Mouse (Mus musculus): ENCODE data around the gene Lgr5.

Gene Lgr5

GRCm38 (mm10) chr10:115505155-115505554, 82.4 kb downstream of the Lgr5 start:
- DNase-seq (ENCODE audit: low spot score in 2 of 2), result no peak

DNA sequence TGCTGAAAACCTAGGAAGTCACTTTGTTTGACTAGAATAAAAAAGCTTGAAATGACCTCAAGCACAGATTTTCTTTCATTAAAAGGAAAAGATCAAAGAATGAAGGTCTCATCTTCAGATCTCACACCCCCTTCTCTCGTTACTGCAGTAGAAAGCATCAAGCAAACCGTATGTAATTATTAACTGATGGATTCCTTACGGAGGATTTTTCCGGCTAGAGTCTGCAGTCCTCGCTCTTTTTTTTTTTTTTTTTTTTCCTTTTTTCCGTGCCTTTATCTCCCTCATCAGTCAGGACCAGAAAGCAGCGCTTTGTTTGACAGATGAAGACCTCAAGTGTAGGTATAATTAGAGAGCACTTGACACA, 93.8 kb downstream of the Lgr5 start:
- DNase-seq (ENCODE audit: low spot score in 2 of 2), result no peak

- DNase-seq (ENCODE audit: low spot score in 2 of 2), result no peak
Measured at GRCm38 (mm10) chr10:115492956-115493777, 94.4 kb downstream of the Lgr5 start.

GRCm38 (mm10) chr10:115491803-115492510, 95.6 kb downstream of the Lgr5 start:
- DNase-seq (ENCODE audit: low spot score in 2 of 2), result no peak

GRCm38 (mm10) chr10:115485602-115486001, 102.0 kb downstream of the Lgr5 start:
- no peak for DNase-seq (ENCODE audit: low spot score in 2 of 2)

DNA sequence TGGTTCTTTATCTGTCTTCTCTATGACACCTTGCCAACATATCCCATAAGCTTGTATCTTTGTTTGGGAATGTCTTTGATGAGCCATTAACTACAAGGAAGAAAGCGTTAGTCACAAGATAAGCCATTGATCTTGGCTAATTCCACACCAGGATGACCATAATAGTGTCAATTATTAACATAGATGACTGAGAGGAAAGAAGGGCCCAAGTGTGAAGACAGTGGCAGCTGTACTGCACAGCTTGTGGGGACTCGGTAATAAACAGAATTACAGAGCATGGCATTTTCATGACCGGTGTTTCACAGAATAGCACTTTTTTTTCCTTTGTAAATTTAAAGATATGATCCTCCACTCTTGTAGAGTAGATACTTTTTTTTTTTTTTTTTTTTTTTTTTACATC, 102.9 kb downstream of the Lgr5 start:
- DNase-seq (ENCODE audit: low spot score in 2 of 2), result no peak

DNA sequence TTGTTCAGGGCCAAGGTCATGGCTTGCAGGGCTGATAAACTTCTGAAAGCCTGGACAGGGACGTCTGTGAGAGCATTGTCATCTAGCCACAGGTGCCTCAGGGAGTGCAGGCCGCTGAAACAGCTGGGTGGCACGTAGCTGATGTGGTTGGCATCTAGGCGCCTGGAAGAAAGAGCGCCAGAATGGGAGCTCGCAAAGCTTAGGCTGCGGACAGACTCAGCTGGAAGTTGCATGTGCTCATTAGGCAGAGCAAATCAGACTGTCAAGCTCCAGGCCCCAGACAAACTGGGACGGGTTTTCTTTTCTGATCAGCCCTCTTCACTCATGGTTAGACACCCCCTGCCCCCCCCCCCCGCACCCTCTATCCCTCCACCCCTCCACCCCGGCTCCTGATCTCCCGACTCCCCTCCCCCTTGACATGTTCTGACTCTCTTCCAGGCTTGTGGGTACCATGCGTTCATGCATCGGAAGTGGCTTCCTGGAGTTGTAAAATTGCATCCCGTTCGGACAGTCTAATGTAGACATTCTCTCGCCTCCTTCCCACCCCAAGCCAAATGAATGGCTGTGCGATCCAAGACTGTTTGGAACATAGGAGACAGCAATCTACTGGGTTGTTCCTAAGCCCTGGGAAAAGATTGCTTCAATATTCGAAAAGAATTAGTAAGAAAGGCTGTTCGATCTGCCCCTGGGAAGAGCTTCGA, 109.0 kb downstream of the Lgr5 start:
- DNase-seq (ENCODE audit: low spot score in 2 of 2), result no peak

- DNase-seq (ENCODE audit: low spot score in 2 of 2), result no peak
Measured at GRCm38 (mm10) chr10:115476506-115476905, 111.1 kb downstream of the Lgr5 start.

DNA sequence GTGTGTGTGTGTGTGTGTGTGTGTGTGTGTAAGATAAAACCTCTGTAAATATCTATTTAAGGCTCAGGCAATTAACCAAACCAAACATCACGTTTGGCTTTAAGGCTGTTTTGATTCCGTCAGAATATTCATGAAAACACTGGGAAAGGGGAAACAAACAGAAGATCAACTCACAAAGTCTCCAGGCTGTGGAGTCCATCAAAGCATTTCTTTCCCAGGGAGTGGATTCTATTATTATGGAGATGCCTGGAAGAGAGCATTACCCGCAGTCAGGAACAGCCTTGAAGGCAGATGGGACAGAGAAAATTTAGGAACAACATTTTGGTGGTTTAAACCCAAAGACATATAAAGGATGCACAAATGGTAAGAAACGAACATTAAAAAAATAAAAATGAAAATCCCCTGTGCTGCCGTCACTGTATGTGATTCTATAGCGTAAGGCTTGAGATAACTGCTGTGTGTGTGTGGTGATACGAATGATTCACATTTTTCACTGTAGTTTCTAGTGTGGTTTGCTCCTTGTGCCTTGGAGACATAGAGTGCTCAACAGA, 112.5 kb downstream of the Lgr5 start:
- no peak for DNase-seq (ENCODE audit: low spot score in 2 of 2)

GRCm38 (mm10) chr10:115473213-115473961, 114.2 kb downstream of the Lgr5 start:
- DNase-seq (ENCODE audit: low spot score in 2 of 2), result no peak

GRCm38 (mm10) chr10:115470621-115471334, 116.8 kb downstream of the Lgr5 start:
- no peak for DNase-seq (ENCODE audit: low spot score in 2 of 2)

DNA sequence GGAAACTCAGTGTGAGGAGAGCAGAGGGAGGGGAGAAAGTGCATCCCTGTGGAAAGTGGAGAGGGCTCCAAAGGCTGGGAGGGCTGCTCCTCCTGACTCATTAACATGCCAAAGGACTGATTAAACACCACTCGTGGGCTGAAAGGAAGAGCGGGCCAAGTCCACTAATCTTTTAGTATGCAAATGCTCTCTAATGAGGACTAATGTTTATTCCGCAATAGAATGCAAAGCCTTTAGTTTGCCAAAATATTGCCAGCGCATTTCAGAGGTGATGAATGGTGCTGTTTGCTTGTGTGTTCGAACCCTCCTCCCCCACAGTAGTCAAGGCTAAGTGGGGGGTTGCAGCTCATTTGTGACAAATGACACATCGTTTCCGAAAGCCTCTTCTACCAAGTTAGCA, 118.5 kb downstream of the Lgr5 start:
- no peak for DNase-seq (ENCODE audit: low spot score in 2 of 2)

DNA sequence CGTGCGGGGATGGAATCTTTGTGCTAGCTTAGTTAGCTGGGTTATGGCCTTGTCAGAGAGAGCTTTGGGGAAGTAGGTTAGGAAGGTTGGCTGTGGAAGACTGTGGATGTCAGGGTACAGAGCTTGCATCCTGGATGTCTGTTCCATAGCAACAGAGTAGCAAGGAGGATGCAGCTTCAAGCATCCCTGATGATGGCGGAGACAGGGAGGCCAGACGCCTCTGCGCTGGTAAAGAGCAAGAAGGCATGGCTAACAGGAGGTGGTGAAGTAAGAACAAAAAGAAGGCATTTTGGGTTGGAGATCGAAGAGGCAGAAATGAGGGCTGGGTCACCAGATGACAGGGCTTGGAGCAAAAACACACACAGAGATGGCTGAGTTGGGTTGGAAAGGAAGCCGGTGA, 118.9 kb downstream of the Lgr5 start:
- DNase-seq (ENCODE audit: low spot score in 2 of 2), result no peak

GRCm38 (mm10) chr10:115467985-115468384, 119.6 kb downstream of the Lgr5 start:
- DNase-seq (ENCODE audit: low spot score in 2 of 2), result no peak

DNA sequence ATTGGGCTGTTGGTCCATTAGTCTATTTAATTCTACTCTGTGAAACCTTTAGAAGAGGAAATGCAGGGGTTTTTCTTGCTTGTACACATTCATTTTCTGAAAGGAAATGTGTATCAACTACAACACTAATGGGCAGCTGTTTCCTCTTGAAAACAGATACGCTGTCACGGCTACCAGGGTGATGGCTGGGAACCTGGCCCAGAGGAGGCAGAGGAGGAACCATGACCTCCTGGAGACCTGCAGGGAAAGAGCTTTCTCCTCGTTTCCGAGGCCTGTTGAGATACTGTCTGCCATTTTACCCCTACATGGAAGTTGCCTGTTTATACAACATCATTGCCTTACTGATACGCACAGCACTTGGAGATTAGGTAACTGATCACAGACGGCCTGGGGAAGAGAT, 121.8 kb downstream of the Lgr5 start:
- DNase-seq (ENCODE audit: low spot score in 2 of 2), result no peak

GRCm38 (mm10) chr10:115465072-115465471, 122.5 kb downstream of the Lgr5 start:
- no peak for DNase-seq (ENCODE audit: low spot score in 2 of 2)

DNA sequence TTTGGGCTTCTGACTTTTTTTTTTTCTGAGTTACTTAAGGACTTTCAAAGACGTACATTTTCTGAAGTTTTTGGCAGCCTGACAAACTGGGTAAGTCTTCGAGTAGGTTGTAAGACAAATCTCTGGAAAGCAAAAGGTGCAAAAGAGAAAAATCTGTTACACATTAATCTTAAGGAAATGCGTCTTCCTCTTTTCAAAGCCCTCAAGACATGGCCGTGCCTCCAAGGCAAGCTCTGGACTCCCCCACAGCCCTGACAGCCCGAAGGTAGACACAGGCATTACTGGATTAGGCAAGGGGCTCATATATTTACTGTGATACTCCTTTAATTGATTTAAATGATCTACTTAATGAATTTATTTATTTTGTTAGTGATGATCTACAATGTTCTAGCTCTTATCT, 124.9 kb downstream of the Lgr5 start:
- no peak for DNase-seq (ENCODE audit: low spot score in 2 of 2)

- DNase-seq (ENCODE audit: low spot score in 2 of 2), result no peak
Measured at GRCm38 (mm10) chr10:115457368-115458021, 130.1 kb downstream of the Lgr5 start.

DNA sequence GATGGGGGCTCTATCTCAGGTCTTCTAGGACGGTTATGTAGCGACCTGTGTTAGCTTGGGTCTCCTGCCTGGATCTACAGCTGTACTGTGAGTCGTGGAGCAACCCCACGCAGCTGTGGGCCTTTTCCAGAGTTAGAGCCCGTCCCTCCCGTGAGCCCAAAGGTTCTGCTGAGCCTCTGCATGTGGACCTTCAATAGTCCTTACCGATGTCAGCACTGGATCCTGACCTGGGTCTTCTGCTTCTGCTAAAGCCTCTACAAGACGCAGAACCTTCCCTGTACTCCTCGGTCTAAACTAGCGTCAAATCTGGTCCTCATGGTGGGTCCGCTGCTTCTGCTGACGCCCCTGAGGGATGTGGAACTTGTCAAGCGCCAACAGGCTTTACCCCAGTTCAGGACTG, 139.0 kb downstream of the Lgr5 start:
- DNase-seq (ENCODE audit: low spot score in 2 of 2), result no peak

- DNase-seq (ENCODE audit: low spot score in 2 of 2), result no peak
Measured at GRCm38 (mm10) chr10:115437286-115437685, 150.3 kb downstream of the Lgr5 start.

DNA sequence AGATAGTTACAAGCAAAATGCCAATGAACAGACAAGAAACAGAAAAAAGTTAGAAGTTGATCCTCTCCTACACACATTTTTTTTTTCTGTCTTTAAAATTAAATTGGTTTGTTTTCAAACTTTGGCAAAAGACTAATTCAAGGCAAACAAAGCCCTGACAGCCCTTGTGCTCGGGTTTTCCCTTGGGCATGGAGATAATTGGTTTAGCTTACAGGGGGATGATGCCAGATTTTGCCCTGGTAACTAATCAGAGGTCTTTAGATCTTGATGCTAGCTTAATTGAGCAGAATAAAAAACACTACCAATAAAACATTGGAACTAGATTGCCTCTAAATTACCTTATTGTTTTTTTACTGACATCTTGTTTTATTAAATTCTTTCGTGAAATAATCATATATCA, 162.2 kb downstream of the Lgr5 start:
- no peak for DNase-seq (ENCODE audit: low spot score in 2 of 2)
